Mouse (Mus musculus): ENCODE data around the gene C2cd4d.

Gene C2cd4d

DNA sequence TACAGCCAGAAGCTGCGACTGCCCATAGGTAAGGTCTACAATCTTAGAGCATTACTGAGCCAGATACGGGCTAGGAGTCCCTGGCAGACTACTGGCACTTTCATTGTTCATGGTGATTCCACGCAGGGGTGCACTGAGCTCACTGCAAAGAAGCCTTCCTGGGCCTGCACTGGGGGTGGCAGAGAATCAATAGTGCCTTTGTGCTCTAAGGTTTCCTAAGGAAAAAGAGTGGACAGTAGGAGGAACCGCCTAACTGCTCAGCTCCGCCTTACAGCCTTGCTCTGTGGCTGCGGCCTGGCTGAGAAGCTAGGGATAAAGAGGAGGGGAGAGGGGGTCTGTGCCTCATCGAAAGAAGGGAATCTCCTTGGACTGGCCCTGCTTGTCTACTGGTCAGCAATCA is at the start of gene C2cd4d:
Gene C2cd4d, plus strand, starts transcription at position 301 of the 400 bp plus-strand sequence.
- DNase-seq (ENCODE audit: low spot score) = no peak

DNA sequence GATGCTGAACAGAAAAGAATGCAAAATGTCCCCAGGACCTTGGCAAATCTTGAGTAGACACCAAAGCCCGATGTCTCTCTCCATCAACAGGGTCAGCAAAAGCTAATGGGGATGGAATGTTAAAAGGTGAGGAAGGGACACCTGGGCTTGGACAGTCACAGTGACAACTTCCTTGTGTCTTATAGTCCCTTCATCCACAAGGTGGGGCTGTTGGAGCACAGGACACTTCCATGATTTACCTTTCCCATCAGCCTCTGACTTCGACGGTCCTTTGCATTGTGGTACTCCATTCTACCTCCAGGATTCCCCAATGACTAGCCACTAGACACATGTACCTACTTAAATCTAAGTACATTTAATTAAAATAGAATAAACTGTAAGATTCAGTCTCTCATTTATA is 33.6 kb upstream of the C2cd4d start:
- no peak for DNase-seq (ENCODE audit: low spot score)

DNA sequence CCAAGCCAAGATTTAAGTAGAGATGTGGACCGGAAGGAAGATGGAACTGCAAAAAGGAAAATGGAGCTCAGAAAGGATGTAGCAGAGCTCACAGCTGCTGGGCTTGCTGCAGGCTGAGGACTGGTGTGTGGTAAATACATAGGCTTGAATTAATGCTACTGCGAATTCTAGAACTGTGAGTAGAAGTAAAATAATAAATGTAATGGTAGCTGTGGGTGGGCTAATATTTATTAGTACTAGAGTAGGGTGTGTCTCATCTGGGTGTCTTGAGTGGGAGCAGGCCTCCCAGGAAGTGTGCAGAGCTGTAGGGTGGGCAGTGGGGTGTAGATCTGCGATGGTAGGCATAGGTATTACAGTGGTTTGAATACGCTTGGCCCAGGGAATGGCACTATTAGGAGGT is 27.8 kb upstream of the C2cd4d start:
- DNase-seq (ENCODE audit: low spot score) = no peak

DNA sequence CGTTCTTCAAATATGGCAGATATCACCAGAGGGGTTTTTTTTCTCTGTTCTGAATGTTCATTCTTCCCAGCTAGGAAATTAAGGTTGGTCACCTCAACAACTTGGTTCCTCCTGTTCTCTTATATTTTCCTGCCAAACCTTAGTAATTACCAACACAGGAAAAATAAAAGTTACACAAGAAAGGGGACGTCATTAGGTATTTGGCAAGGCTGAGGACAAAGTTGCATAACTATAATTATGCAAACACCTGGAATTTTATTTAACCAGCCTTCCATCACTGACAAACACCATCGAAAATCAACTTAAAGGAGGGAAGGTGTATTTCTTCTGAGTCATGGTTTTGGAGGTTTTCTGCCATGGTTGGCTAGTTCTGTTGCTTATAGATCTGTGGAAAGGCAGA is 23.7 kb upstream of the C2cd4d start:
- DNase-seq (ENCODE audit: low spot score) = no peak

DNA sequence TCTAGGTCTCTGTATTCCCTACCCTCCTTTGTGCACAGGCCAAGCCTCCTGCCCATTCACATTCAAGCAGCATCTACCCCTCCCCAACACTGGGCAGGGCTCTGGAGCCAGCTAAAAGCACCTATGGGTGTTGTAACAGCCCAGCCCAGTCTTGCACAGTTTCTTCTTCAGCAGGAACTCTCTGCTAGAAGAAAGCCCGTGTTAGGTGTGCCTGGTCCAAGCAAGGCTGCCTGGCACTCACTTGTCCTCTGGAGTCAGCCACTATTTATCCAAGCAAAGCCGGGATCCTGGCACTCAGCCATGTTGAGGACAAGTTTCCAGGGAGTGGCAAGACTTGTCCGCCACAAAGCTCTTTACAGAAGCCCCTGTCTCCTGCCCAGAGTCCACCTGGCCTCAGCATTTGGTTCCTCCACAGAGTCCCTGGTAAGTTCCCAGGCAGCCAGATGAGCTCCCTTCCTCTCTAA is 20.2 kb upstream of the C2cd4d start, which contains the start of gene Them5:
Gene Them5, plus strand, starts transcription at position 141 of the 464 bp plus-strand sequence.
- DNase-seq (ENCODE audit: low spot score) = no peak

DNA sequence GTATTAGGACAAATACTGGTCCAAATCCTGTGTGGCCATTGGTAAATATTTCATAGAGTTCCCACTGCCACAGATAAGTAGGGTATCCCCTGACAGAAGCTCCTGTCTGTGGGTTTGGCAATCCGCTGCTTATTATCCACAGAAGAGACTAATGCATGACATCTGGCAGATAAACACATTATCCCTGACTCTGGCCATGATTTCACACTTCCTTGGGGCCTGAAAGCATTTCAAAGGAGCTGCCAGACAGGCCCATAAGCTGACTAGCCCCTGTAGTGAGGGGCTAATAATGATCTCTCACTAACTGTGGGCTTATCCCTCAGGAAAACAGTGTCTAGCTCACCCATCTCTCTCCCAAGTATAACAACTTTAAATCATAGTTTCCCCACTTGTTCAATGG is 19.7 kb upstream of the C2cd4d start:
- no peak for DNase-seq (ENCODE audit: low spot score)

DNA sequence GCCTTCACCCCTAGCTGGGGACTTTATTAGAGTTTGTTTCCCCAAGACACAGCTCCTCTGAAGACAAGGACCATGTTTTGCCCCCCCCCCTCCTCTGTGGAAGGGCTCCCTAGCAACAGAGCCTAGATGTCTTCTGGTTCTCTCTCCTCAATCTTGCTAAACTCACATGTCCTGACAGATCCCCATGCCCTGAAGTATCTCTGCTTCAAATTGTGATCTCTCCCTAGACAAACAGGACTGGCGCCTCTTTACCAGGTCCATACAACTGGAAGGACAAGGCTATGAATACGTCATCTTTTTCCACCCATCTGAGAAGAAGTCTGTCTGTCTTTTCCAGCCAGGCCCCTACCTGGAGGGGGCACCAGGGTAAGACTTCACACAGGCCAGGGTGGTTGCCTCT is 18.1 kb upstream of the C2cd4d start:
- no peak for DNase-seq (ENCODE audit: low spot score)

DNA sequence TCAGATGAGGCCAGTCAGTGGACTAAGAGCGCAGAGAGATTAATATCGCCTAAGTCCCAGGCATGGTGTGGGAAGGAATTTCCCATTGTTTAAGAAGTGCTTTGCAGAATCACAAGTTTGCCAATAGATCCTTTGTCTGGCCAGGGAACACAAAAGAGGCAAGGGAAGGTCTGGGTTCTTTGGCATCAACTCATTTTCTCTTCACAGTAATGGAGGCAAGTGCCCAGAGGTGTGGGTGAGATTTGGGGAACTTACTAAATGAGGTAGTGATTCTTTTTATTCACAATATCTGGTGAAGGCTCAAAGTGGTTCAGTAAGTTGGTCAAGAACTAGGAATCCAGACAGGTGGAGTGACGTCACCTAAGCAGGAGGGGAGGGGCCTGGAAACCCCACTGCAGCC is 17.3 kb upstream of the C2cd4d start:
- no peak for DNase-seq (ENCODE audit: low spot score)

DNA sequence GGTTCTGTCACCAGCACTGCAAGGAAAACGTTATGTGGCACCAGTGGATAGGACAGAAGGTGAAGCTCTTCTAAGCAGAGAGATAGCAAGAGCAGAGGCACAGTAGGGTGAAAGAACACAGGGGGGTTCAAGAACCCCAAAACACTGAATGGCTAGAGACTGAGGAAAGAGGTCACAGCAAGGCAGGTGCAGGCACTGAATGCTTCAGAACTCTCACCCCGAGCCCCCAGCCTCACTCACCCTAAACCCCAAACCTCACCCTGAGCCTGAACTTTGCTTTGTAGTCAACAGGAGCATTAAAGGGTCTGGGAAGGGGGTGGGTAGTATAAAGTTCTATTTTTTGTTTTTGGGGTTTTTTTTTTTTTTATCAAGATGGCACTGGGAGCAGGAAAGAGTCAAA is 14.1 kb upstream of the C2cd4d start:
- DNase-seq (ENCODE audit: low spot score) = no peak

DNA sequence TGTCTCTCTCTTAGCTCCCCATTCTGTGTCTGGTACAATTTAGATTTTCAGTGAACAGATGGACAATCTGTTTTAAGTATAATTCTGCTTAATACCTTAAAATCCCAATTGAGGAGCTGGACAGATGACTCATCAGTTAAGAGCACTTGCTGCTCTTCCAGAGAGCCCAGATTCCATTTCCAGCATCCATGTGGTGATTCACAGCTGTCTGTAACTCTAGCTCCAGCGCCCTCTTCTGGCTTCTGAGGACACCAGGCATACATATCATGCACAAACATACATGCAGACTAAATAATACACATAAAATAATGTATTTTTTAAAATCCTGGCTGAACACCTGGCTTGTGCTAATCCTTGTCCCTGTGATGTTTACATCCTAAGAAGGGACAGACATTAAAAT is 1.4 kb upstream of the C2cd4d start:
- no peak for DNase-seq (ENCODE audit: low spot score)

DNA sequence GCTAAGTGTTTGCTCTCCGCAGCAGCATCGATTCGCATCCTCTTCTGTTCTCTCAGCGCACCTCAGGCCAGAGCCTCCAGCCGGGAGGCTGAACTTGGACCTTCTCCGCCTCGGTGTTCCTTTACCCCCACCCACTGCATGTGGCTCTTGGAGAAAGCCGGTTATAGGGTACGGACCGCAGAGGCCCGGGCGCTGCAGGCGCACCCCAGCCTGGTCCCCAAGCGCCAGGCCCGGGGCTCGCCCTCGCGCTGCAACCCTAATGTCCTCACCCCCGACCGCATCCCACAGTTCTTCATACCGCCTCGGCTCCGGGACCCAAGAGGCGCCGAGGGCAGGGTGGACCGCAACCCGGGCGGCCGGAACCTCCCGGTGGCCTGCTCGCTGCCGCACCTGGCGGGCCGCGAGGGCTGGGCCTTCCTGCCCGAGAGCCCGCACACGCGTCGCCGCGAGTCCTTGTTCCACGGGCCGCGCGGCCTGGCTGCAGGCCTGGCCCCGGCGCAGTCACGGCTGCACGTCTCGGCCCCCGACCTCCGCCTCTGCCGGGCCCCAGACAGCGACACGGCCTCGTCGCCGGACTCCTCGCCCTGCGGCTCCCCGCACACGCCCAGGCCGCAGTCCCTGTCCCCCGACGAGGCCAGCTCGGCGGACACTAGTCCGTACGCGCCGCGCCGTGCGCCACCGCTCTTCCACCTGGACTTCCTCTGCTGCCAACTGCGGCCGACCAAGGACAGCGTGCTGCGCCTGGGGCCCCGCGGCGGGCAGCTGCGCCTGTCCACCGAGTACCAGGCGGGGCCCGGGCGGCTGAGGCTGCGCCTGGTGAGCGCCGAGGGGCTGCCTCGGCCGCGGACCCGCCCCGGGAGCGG is 1.3 kb downstream of the C2cd4d start:
- peak; percentile 29 for DNase-seq (ENCODE audit: low spot score)

DNA sequence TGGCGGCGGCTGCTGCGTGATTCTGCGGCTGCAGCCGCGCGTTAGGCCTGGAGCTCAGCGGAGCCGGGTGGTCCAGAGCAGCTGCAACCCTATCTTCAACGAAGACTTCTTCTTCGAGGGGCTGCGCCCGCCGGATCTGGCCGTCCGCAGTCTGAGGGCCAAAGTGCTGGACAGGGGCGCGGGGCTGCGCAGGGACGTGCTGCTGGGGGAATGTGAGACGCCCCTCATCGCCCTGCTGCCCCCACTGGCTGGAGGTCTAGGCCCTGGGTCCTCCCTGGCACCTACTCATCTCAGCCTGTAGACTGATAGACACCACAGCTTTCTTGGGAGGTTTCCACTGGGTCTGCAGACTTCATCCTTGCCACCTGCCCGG is 1.9 kb downstream of the C2cd4d start:
- no peak for DNase-seq (ENCODE audit: low spot score)

DNA sequence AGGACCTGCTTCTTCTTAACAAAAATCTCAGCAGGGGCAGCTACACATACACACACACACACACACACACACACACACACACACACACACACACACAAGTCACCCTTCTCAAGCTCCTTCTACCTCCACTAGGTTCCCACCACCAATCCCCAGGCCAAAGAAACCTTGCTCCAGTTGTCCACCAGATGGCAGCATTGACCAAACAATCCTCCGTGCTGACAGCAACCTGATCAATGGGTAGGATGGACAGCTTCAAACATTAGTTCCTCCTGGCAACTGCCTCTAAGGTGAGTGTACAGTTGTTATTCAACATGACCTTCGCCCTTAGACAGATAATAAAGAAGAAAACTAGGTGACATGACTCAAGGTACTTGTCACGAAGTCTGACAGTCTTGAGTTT is 4.5 kb downstream of the C2cd4d start:
- DNase-seq (ENCODE audit: low spot score) = peak; percentile 48

DNA sequence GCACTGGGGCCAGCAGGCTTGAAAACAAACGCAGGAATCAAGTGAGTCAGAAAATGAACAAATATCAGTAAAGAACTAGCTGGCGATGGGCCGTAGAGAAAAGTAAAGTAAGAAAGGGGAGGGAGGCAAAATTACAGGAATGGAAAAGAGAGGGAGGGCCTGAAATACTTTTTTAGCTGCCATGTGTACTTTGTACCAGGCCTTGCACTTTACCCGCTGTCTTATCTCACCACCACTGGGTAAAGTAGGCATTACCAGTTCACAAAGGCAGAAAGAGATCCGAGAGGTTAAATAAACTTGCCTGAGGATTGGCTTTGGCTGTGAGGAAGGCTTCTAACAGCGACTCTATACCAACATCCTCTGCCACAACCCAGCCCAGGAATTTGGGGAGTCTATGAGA is 5.3 kb downstream of the C2cd4d start:
- DNase-seq (ENCODE audit: low spot score) = no peak

DNA sequence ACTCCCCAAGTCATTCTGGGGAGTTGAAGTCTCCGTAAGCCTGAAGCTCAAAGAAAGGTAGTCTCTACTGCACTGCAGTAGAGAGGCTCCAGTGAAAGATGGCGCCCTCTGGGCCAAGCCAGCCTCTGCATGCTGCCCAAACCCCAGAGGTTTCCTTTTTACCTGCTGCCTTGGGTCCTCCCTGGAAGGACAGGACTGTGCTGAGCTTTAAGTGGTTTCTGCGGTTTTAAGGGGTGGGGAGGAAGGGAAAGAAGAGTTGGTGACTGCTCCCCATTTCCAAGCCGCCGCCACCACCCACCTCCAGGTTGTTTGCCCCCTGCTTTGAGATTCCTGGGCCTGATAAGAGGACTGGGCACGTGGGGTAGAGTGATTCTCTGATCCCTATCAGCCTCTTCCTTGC is 6.4 kb downstream of the C2cd4d start:
- no peak for DNase-seq (ENCODE audit: low spot score)

DNA sequence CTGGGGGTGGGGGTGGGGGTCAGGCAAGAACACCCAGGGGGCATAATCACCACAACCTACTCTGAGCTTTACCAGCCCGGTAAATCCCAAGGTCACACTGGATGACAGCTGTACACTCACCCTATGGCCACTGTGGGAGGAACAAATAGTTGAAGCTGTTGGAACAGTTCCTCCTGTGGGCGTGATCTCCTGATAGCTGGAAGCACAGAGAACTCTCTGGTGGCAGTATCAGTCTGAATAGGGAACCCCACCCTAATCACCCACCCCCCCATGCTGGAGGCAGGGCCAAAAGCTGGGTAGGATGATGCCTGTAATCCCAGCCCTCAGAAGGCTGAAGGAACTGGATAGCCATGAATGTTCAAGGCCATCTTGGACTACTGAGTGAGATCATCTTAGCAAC is 7.5 kb downstream of the C2cd4d start:
- no peak for DNase-seq (ENCODE audit: low spot score)

DNA sequence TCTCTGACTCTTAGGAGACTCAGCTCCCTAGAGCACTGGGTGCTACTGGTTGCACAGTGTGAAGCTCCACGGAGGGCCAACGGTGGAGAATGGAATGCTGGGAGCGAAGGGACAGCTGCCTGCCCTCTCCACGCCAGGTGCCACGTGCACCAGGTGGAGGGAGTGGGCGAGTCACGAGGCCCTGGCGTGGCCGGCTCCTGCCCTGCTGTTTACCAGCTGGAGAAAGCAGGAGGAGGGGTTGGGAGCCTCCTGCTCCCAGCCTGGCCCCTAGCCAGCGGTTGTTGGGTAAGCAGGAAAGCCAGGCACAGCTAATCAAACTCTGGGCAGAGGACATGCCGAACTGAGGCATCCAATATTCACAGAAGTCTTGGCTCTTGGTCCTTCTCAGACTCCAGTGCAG is 9.4 kb downstream of the C2cd4d start:
- peak; percentile 50 for DNase-seq (ENCODE audit: low spot score)

DNA sequence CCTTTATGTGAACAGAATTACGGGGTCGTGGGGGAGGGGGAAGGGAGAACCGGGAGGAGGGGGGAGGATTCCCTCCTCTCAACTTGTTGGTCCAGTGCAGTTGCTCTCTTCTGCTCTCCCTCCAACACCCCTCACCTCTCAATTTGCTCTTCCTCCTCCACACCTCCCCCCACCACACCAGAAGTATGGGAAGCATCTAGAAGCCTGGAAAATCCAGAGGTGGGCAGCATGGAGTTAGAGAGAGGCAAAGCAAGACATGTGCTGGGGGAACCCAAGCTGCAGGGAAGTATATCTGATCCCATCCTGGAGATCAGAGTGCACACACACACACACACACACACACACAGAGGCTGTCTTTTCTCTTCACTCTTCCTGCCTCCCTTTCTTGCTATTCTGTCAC is 9.8 kb downstream of the C2cd4d start:
- no peak for DNase-seq (ENCODE audit: low spot score)

DNA sequence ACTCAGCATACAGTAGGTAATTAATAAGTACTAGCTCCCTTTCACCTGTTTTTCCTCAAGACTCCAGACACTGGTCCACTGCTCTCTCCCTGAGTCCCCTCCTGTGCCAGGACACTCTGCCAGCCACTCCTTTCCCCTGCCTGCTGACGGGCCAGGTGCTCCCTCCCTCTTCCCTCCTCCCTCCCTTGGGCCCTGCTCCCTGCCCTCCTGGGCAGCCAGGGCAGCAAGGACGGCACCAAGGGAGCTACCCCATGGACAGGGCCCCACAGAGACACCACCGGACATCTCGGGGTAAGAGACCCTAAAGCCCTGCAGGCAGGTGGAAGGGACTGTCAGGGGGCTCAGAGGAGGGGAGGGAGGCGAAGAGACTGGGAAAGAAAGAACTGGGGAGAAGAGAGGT is 10.4 kb downstream of the C2cd4d start, which contains the start of gene Rorc:
Gene Rorc, plus strand, starts transcription at position 154 of the 400 bp plus-strand sequence.
- no peak for DNase-seq (ENCODE audit: low spot score)

DNA sequence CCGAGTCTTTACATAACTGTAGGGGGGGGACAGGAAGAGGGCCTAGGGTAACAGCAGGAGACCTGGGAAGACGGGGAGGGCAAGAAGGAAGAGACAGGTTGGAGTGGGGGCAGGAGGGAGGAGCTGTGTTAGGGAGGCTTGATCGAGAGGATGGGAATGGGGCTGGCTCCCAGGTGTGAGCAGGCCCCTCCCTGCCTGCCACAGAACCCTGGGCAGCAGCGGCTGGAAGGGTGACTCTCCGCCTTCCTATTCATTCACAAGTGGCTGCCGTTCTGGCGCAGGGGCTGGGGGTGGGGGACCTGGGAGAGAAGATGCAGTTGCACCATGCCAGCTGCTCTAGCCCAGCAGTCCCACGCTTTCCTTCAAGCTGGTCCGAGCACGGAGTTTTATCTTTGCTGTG is 10.9 kb downstream of the C2cd4d start:
- DNase-seq (ENCODE audit: low spot score) = no peak

DNA sequence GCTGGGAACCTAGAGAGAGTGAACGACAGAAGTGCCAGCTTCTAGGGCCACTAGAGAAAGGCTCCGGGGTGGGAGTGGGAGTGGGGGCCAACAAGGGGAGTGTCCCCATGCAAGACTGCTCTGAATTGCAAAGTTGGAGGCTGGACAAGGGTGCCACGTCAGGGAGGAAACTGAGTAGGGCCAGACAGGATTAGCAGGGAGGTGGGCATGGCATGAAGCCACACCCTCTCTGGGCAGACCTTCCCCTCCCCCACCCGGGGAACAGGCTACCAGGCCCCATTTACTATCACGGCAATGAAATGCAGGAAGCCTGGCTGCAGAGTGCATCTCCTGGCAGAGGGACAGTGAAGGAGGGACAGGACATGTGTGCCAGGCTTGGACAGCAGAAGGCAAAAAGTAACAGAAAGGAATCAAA is 11.4 kb downstream of the C2cd4d start:
- DNase-seq (ENCODE audit: low spot score) = no peak

DNA sequence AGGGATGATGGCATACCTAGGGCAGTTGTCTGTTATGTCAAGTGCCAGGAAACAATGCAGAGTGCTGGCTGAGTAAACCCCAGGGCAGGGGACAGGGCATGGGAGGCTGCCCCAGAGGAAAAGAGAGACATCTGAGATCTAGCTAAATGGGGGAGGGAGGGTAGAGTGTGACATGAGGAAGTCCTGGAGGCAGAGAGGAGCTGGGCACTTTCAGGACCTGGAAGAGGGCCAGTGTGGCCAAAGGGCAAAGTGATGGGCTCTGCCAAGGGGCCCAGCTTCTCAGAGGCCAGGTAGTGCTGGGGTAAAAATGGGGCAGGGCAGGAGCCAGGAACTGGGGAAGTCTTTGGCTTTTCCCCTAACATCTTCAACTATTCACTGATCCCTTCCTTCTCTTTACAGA is 12.4 kb downstream of the C2cd4d start:
- no peak for DNase-seq (ENCODE audit: low spot score)

DNA sequence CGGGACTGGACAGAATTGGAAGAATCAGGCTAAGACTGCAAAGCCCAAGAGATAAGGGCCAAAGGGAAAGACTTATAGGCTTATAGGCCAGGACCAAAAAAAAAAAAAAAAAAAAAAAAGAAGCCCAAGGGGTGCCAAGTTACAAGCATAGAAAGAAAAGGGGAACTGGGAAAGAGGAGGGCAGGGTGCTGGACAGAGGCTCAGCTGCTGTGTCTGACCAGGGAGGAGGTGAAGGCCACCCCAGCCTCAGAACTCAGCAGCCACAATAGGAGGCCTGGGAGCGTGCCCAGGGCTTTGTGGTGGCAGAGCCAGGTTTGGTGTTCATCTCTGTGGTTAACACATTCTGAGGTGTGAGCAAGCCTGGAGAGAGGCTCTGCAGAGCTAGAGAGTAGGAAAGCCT is 12.9 kb downstream of the C2cd4d start:
- no peak for DNase-seq (ENCODE audit: low spot score)

DNA sequence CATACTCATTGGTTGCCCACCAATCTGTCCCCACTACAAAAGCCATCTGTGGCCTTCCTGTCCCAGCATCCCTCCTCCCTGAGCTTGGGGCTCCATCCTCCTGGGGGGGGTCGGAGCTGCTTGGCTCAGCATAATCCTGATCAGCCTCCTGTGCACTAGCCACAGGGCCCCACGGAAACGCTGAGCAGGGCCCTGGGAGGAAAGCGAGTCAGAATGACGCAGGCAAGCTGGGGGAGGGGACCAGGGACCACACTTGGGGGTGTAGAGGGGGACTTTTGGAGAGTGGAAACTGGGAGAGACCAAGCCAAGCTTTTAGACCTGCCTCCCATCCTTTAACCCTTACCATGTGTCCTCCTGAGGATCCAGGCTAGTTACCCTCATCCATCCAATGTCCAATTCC is 13.6 kb downstream of the C2cd4d start:
- DNase-seq (ENCODE audit: low spot score) = no peak

All from ovary, postnatal 10 days (tissue).